Mouse (Mus musculus): ENCODE results near the gene Gm11938. TPM values are rescaled to one million over a fixed set of nuclear protein-coding genes. Genes with fewer than 3 reads are reported as not detected.

Gm11938 gene
- polyA plus RNA-seq, 1 experiment = not detected

- TF ChIP-seq CTCF (IDR thresholded peaks at IDR 0.05; ENCODE audit: control insufficient read depth, insufficient read depth, low read length) (no peak), POLR2A (IDR thresholded peaks at IDR 0.05; ENCODE audit: borderline replicate concordance, control insufficient read depth, low read depth, low read length) (no peak)
- 89% methylated on average over 3 of the region's 3 CpGs for WGBS
- no peaks in the 10 kb centered on the region for H3K4me1 ChIP-seq (ENCODE audit: control insufficient read depth, insufficient read depth, low read length)
- no peak overlapping the region for H3K4me3 ChIP-seq (replicated peaks; ENCODE audit: control insufficient read depth, low read depth, low read length)
- no peak overlapping the region for H3K27ac ChIP-seq (ENCODE audit: control insufficient read depth, insufficient read depth, low read depth, low read length, poor library complexity)
Observed at GRCm38 (mm10) chr11:99557976-99558745, 44.9 kb downstream of the Gm11938 start.

- WGBS = 52% methylated on average over 2 of the region's 2 CpGs
- Histone ChIP-seq H3K4me3 (replicated peaks; ENCODE audit: control insufficient read depth, low read depth, low read length) (no peak within 1 kb of the TSS), H3K4me1 (ENCODE audit: control insufficient read depth, insufficient read depth, low read length) (no peaks in the 10 kb centered on the region), H3K27ac (ENCODE audit: control insufficient read depth, insufficient read depth, low read depth, low read length, poor library complexity) (no peak within 1 kb of the TSS)
- TF ChIP-seq CTCF (IDR thresholded peaks at IDR 0.05; ENCODE audit: control insufficient read depth, insufficient read depth, low read length) (no peak), POLR2A (IDR thresholded peaks at IDR 0.05; ENCODE audit: borderline replicate concordance, control insufficient read depth, low read depth, low read length) (no peak)
Observed at GRCm38 (mm10) chr11:99556753-99557152, 46.4 kb downstream of the Gm11938 start, which contains the start of gene Krtap3-2. Gene Krtap3-2, minus strand, starts transcription at chr11:99556853.

- 77% methylated on average over 2 of the region's 2 CpGs for WGBS
- H3K4me3 ChIP-seq (replicated peaks; ENCODE audit: control insufficient read depth, low read depth, low read length) = no peak overlapping the region
- TF ChIP-seq POLR2A (IDR thresholded peaks at IDR 0.05; ENCODE audit: borderline replicate concordance, control insufficient read depth, low read depth, low read length) = no peak
- TF ChIP-seq CTCF (IDR thresholded peaks at IDR 0.05; ENCODE audit: control insufficient read depth, insufficient read depth, low read length) = no peak
- no peaks in the 10 kb centered on the region for H3K4me1 ChIP-seq (ENCODE audit: control insufficient read depth, insufficient read depth, low read length)
- no peak overlapping the region for H3K27ac ChIP-seq (ENCODE audit: control insufficient read depth, insufficient read depth, low read depth, low read length, poor library complexity)
Observed at GRCm38 (mm10) chr11:99556195-99556594, 46.9 kb downstream of the Gm11938 start.

Other genes with a start within 250 kb of the Gm11938 start
- gene Krt28, start 228.4 kb downstream of the Gm11938 start, polyA plus RNA-seq (2011; ENCODE audit: insufficient read depth, insufficient read length, low replicate concordance, missing spikeins) = not detected in 2 replicates
- gene Krt10, start 213.9 kb downstream of the Gm11938 start, polyA plus RNA-seq (2011; ENCODE audit: insufficient read depth, insufficient read length, low replicate concordance, missing spikeins) = not detected in 2 replicates
- gene Krt12, start 181.0 kb downstream of the Gm11938 start, polyA plus RNA-seq (2011; ENCODE audit: insufficient read depth, insufficient read length, low replicate concordance, missing spikeins) = not detected in 2 replicates
- not detected in 2 replicates for gene Krt20, start 165.2 kb downstream of the Gm11938 start, polyA plus RNA-seq (2011; ENCODE audit: insufficient read depth, insufficient read length, low replicate concordance, missing spikeins)
- not detected in 2 replicates for gene Krt23, start 110.2 kb downstream of the Gm11938 start, polyA plus RNA-seq (2011; ENCODE audit: insufficient read depth, insufficient read length, low replicate concordance, missing spikeins)
- gene Krt39, start 82.0 kb downstream of the Gm11938 start, polyA plus RNA-seq (2011; ENCODE audit: insufficient read depth, insufficient read length, low replicate concordance, missing spikeins) = not detected in 2 replicates
- not detected in 2 replicates for gene Krt40, start 60.1 kb downstream of the Gm11938 start, polyA plus RNA-seq (2011; ENCODE audit: insufficient read depth, insufficient read length, low replicate concordance, missing spikeins)
- gene Krtap3-3, start 52.4 kb downstream of the Gm11938 start, polyA plus RNA-seq (2011; ENCODE audit: insufficient read depth, insufficient read length, low replicate concordance, missing spikeins) = not detected in 2 replicates
- not detected in 2 replicates for gene Krtap3-2, start 46.5 kb downstream of the Gm11938 start, polyA plus RNA-seq (2011; ENCODE audit: insufficient read depth, insufficient read length, low replicate concordance, missing spikeins)
- not detected in 2 replicates for gene Gm11939, start 43.8 kb downstream of the Gm11938 start, polyA plus RNA-seq (2011; ENCODE audit: insufficient read depth, insufficient read length, low replicate concordance, missing spikeins)
- gene Krtap3-1, start 36.7 kb downstream of the Gm11938 start, polyA plus RNA-seq (2011; ENCODE audit: insufficient read depth, insufficient read length, low replicate concordance, missing spikeins) = not detected in 2 replicates
- 1.5 TPM in 1 of 2 replicates, not detected in the other for gene Krtap1-5, start 22.3 kb downstream of the Gm11938 start, polyA plus RNA-seq (2011; ENCODE audit: insufficient read depth, insufficient read length, low replicate concordance, missing spikeins)
- gene Krtap1-4, start 19.7 kb downstream of the Gm11938 start, polyA plus RNA-seq (2011; ENCODE audit: insufficient read depth, insufficient read length, low replicate concordance, missing spikeins) = not detected in 2 replicates
- not detected in 2 replicates for gene Krtap1-3, start 12.0 kb downstream of the Gm11938 start, polyA plus RNA-seq (2011; ENCODE audit: insufficient read depth, insufficient read length, low replicate concordance, missing spikeins)
- gene Krtap9-3, start 5.2 kb downstream of the Gm11938 start, polyA plus RNA-seq (2011; ENCODE audit: insufficient read depth, insufficient read length, low replicate concordance, missing spikeins) = not detected in 2 replicates
- not detected in 2 replicates for gene Gm11937, start 6.9 kb upstream of the Gm11938 start, polyA plus RNA-seq (2011; ENCODE audit: insufficient read depth, insufficient read length, low replicate concordance, missing spikeins)
- gene Krtap2-4, start 11.5 kb upstream of the Gm11938 start, polyA plus RNA-seq (2011; ENCODE audit: insufficient read depth, insufficient read length, low replicate concordance, missing spikeins) = not detected in 2 replicates
- not detected in 2 replicates for gene Gm11562, start 17.1 kb upstream of the Gm11938 start, polyA plus RNA-seq (2011; ENCODE audit: insufficient read depth, insufficient read length, low replicate concordance, missing spikeins)
- gene Krtap4-1, start 24.9 kb upstream of the Gm11938 start, polyA plus RNA-seq (2011; ENCODE audit: insufficient read depth, insufficient read length, low replicate concordance, missing spikeins) = not detected in 2 replicates
- gene Krtap4-2, start 31.8 kb upstream of the Gm11938 start, polyA plus RNA-seq (2011; ENCODE audit: insufficient read depth, insufficient read length, low replicate concordance, missing spikeins) = not detected in 2 replicates
- not detected in 2 replicates for gene Krtap4-7, start 40.8 kb upstream of the Gm11938 start, polyA plus RNA-seq (2011; ENCODE audit: insufficient read depth, insufficient read length, low replicate concordance, missing spikeins)
- gene Gm11555, start 46.9 kb upstream of the Gm11938 start, polyA plus RNA-seq (2011; ENCODE audit: insufficient read depth, insufficient read length, low replicate concordance, missing spikeins) = not detected in 2 replicates
- gene Gm11563, start 55.7 kb upstream of the Gm11938 start, polyA plus RNA-seq (2011; ENCODE audit: insufficient read depth, insufficient read length, low replicate concordance, missing spikeins) = not detected in 2 replicates
- not detected in 2 replicates for gene Krtap4-6, start 62.7 kb upstream of the Gm11938 start, polyA plus RNA-seq (2011; ENCODE audit: insufficient read depth, insufficient read length, low replicate concordance, missing spikeins)
- gene Gm14190, start 87.4 kb upstream of the Gm11938 start, polyA plus RNA-seq (2011; ENCODE audit: insufficient read depth, insufficient read length, low replicate concordance, missing spikeins) = not detected in 2 replicates
- not detected in 2 replicates for gene Gm14180, start 131.0 kb upstream of the Gm11938 start, polyA plus RNA-seq (2011; ENCODE audit: insufficient read depth, insufficient read length, low replicate concordance, missing spikeins)
- not detected in 2 replicates for gene Gm11595, start 169.6 kb upstream of the Gm11938 start, polyA plus RNA-seq (2011; ENCODE audit: insufficient read depth, insufficient read length, low replicate concordance, missing spikeins)
- not detected in 2 replicates for gene Krtap4-8, start 177.4 kb upstream of the Gm11938 start, polyA plus RNA-seq (2011; ENCODE audit: insufficient read depth, insufficient read length, low replicate concordance, missing spikeins)
- not detected in 2 replicates for gene Krtap4-9, start 181.9 kb upstream of the Gm11938 start, polyA plus RNA-seq (2011; ENCODE audit: insufficient read depth, insufficient read length, low replicate concordance, missing spikeins)
- not detected in 2 replicates for gene Gm11596, start 190.2 kb upstream of the Gm11938 start, polyA plus RNA-seq (2011; ENCODE audit: insufficient read depth, insufficient read length, low replicate concordance, missing spikeins)
- gene Gm11569, start 195.6 kb upstream of the Gm11938 start, polyA plus RNA-seq (2011; ENCODE audit: insufficient read depth, insufficient read length, low replicate concordance, missing spikeins) = not detected in 2 replicates
- gene Gm11554, start 201.1 kb upstream of the Gm11938 start, polyA plus RNA-seq (2011; ENCODE audit: insufficient read depth, insufficient read length, low replicate concordance, missing spikeins) = not detected in 2 replicates
- not detected in 2 replicates for gene Krtap4-13, start 206.6 kb upstream of the Gm11938 start, polyA plus RNA-seq (2011; ENCODE audit: insufficient read depth, insufficient read length, low replicate concordance, missing spikeins)
- not detected in 2 replicates for gene Gm11564, start 212.4 kb upstream of the Gm11938 start, polyA plus RNA-seq (2011; ENCODE audit: insufficient read depth, insufficient read length, low replicate concordance, missing spikeins)
- gene 2300003K06Rik, start 234.8 kb upstream of the Gm11938 start, polyA plus RNA-seq (2011; ENCODE audit: insufficient read depth, insufficient read length, low replicate concordance, missing spikeins) = not detected in 2 replicates
- gene Krtap4-16, start 248.3 kb upstream of the Gm11938 start, polyA plus RNA-seq (2011; ENCODE audit: insufficient read depth, insufficient read length, low replicate concordance, missing spikeins) = not detected in 2 replicates